Mouse (Mus musculus) left cerebral cortex, postnatal 36 days (tissue): ENCODE measurements around the gene Pdxdc1. TPM values are rescaled to one million over a fixed set of nuclear protein-coding genes. Genes with fewer than 3 reads are reported as not detected.
"Not testable (repeated sequence)": the region's sequence is repeated elsewhere in the genome, so short reads cannot be mapped to it uniquely, and the experiment has no call there.

Experiments
- DNase-seq, 2 experiments: peaks; one replicate each; pipeline ENCODE4 v3.0.0; 2021 to 2022; ENCODE audit warnings: low spot score in 2 of 2, mixed read lengths in 1 of 2
- intact Hi-C: fragments of 180-260 bp; cut with DNase I; formaldehyde crosslinking; loops from one replicate; pipeline ENCODE4 v1.15.1; 2025
- microRNA-seq: library from miRNA; unstranded; fragments of <30 nt; microRNA quantifications from one replicate; pipeline ENCODE4 v1.2.0, GENCODE M21; 2022
- total RNA-seq, 2 experiments: library from RNA; stranded (reverse); gene quantifications; 2 replicates each; pipeline ENCODE4 v1.2.3; 2021

The Pdxdc1 gene
- total RNA-seq, 2 experiments from 2014 or later: 72.7 to 81.6 TPM

GRCm38 (mm10) chr16:13820771-13821170 is 82.2 kb downstream of the Pdxdc1 start:
- intact Hi-C loops: no loop called here
- DNase-seq: no peak

GRCm38 (mm10) chr16:13819806-13820500 is 83.0 kb downstream of the Pdxdc1 start:
- no peak for DNase-seq
- intact Hi-C loops: no loop called here

DNA sequence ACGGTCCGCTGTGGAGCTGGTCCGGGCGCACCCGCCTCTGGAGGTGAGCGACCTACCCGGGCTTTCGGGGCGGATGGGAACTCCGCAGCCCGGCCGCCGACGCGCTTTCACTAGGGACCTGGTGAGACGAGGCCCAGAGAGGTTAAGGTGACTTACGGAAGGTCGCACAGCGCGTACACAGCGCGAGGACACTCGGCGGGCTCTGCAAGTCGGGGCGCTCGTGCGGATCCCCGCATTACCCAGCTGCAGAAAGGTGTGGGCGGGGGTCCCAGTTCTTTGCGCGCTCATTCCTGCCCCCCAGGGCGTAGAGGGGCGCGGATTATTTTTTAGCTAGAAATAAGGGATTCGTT is 83.6 kb downstream of the Pdxdc1 start:
- intact Hi-C loops: no loop called here
- DNase-seq: no peak

DNA sequence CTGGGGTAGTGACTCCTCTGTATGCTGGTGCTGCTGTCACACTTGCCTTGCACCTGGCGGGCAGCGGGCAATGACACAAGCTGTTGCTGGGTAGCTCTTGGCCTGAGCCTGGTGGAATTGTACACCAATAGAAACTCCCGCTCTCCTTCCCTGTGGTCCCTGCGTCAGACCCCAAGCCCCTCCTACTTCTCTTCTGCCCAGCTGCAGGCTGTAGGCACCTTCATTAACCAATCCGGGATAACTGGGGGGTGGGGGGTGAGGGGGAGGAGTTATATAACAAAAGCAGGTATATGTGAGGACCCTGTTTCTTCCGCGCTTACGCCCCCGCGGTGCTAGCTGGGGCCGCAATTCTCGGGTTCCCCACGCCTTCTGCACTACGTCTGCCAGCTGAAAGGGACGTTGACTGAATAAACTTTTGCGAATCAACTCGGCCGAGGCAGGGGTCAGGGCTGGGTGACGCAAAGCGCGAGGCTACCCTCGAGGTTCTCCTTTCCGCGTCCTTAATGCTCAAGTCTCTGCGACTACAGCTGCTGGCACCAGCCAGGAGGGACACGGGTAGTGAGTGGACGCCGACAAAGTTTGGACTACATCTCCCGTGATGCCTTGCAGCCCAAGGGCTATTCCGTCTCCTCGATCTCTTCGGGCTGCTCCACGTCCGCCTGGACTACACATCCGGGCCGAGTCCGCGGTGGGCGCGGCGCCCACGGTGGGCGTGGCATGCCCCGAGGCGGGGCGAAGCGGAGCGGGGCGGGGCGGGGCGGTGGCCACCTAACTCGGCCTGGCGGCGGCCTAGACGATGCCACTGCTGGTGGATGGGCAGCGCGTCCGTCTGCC is 84.2 kb downstream of the Pdxdc1 start, which contains the start of gene Ntan1:
TSS of gene Ntan1 (plus strand) at position 286 of the 834 bp plus-strand sequence.
- peak; percentile 95 to 96 for DNase-seq
- intact Hi-C loops: no loop called here

GRCm38 (mm10) chr16:13813200-13813599 is 89.7 kb downstream of the Pdxdc1 start:
- intact Hi-C loops: no loop called here
- DNase-seq: no peak

- DNase-seq: no peak
- intact Hi-C loops: no loop called here
These were observed 90.8 kb downstream of the Pdxdc1 start for GRCm38 (mm10) chr16:13812152-13812551.

DNA sequence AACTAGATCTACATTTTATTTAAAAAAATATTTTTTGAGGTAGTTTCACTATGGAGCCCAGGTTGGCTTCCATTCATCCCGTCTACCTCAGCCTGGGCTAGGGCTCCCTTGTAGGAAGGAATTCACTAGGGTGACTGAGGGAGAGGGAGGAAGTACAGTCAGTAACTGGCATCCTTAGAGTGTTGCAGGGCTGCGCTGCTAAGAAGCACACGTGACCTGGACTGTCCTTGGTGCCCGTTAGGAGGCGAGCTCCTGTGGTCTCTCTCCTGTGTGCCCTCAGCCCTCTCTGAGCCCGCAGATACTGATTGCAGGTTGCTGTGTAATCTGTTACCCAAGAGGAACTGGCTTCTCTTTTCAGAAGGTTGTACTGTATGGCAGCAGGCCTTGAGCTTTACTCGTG is 94.5 kb downstream of the Pdxdc1 start:
- intact Hi-C loops: no loop called here
- DNase-seq: no peak

DNA sequence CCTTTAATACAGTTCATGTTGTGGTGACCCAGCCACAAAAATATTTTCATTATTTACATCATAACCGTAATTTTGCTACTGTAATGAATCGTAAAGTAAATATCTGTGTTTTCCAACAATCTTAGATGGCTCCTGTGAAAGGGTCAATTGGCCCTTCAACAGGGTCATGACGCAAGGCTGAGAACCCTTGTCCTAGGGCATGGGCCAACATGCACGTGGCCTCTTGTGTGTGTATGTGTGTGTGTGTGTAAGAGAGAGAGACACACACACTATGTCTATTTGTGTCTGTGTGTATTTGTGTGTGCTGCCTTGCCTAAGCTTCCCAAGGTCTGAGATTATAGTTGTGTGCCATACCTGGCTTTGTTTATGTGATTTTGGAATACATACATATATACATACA is 95.3 kb downstream of the Pdxdc1 start:
- intact Hi-C loops: no loop called here
- DNase-seq: no peak

DNA sequence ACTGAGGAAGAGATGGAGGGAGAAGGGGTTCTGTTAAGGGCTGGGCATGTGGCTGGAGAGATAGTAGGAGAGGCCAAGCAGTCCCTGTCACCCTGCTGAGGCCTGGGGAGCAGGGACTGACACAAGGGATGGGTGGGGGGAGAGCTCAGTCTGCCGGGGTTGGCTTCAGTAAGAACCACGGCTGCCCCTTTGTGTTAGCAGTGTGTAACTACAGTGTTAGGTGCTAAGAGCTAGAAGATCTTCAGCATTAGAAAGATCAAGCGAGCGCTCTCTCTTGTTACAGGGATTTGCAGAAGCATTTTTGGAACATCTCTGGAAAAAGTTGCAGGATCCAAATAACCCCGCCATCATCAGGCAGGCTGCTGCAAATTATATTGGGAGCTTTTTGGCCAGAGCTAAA is 98.3 kb downstream of the Pdxdc1 start:
- DNase-seq: no peak
- intact Hi-C loops: no loop called here

DNA sequence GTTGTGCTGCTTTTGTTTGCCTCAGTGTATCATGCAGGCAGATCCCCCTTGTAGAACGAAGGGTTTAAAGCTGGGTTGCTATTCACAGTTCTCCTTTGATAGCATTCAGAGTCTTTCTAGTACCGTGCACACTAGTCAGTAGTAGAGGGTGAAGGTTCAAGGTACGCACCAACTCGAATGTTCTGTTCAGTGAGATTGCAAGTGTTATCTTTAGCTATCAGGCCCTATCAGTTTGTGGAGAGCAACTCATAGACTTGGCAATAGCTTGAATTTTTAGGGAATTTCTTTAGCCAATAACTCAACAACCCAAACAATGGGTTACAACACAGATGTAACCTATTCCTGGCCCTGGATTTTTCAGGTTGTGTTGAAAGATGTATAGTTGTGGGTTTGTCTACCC is 101.7 kb downstream of the Pdxdc1 start:
- no peak for DNase-seq
- intact Hi-C loops: no loop called here

GRCm38 (mm10) chr16:13796746-13797175 is 106.2 kb downstream of the Pdxdc1 start:
- intact Hi-C loops: no loop called here
- no peak for DNase-seq

DNA sequence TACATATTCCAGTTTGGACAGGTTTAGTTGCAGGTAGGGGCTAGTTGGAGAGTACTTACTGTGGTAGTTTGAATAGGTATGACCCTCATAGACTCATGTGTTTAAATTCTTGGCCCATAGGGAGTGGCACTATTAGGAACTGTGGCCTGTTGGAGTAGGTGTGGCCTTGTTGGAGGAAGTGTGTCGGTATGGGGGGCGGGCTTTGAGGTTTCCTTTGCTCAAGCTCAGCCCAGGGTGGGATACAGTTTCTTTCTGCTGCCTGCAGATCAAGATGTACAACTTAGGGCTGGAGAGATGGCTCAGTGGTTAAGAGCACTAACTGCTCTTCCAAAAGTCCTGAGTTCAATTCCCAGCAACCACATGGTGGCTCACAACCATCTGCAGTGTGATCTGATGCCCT is 109.5 kb downstream of the Pdxdc1 start:
- DNase-seq, intact Hi-C loops: not testable (repeated sequence)

- intact Hi-C loops: no loop called here
- DNase-seq: no peak
These were observed 117.0 kb downstream of the Pdxdc1 start for GRCm38 (mm10) chr16:13785932-13786331.

Small RNAs within 50 kb of the gene (microRNA-seq; reads per million reads assigned to microRNA genes)
- not detected for gene Gm27734

Other genes starting within 250 kb of the Pdxdc1 start
- 10 to 100 TPM; 23.2 to 24.1 TPM for gene Parn, start 235.0 kb downstream of the Pdxdc1 start, total RNA-seq
- 10 to 100 TPM; 33.6 to 41.5 TPM for gene Bfar, start 231.3 kb downstream of the Pdxdc1 start, total RNA-seq
- 1 to 10 TPM; 3.4 to 4.1 TPM for gene 3110001I22Rik, start 231.2 kb downstream of the Pdxdc1 start, total RNA-seq
- not detected for gene Pla2g10, start 172.1 kb downstream of the Pdxdc1 start, total RNA-seq
- 10 to 100 TPM; 46.9 to 47.6 TPM for gene Rrn3, start 122.4 kb downstream of the Pdxdc1 start, total RNA-seq
- 10 to 100 TPM; 99.3 to 99.7 TPM for gene Ntan1, start 84.3 kb downstream of the Pdxdc1 start, total RNA-seq
- 10 to 100 TPM; 68.1 to 70.6 TPM for gene Mpv17l, start within 50 bp of the Pdxdc1 start, total RNA-seq
- gene 2900011O08Rik, start 83.5 kb upstream of the Pdxdc1 start, total RNA-seq: 100 to 1,000 TPM; 267 to 303 TPM
- gene Ifitm7, start 83.8 kb upstream of the Pdxdc1 start, total RNA-seq: 1 to 10 TPM in 1 of 2 experiments, under 1 TPM in 1; 0.79 to 2.1 TPM